Mouse (Mus musculus): ENCODE data around the gene S100a13. TPM values are rescaled to one million over a fixed set of nuclear protein-coding genes. Genes with fewer than 3 reads are reported as not detected.
A peak's percentile ranks its signal among the peaks of the same experiment; 100 is the strongest.

The S100a13 gene
- polyA plus RNA-seq, 1 experiment from 2014 or later, result 9.5 TPM

GRCm38 (mm10) chr3:90490696-90491256, 23.5 kb upstream of the S100a13 start, which contains the start of gene Snapin:
TSS of gene Snapin (minus strand) at chr3:90491033.
- peaks cover 13% of the 10 kb centered on the region for H3K4me1 ChIP-seq
- H3K4me3 ChIP-seq, result peak within 1 kb of the TSS; percentile 83
- DNase-seq (ENCODE audit: low spot score), result peak; percentile 96
- no peaks in the 10 kb centered on the region for H3K27me3 ChIP-seq (ENCODE audit: low read depth, poor library complexity, severe bottlenecking)
- 0% methylated on average over 37 of the region's 37 CpGs for WGBS
- peaks cover 53% of the 10 kb centered on the region for H3K36me3 ChIP-seq
- H3K27ac ChIP-seq (replicated peaks), result peak within 1 kb of the TSS; percentile 89
- H3K9me3 ChIP-seq (replicated peaks), result no peaks in the 10 kb centered on the region

GRCm38 (mm10) chr3:90491350-90491749, 22.9 kb upstream of the S100a13 start:
- WGBS, result 40% methylated on average over 2 of the region's 2 CpGs
- peaks cover 53% of the 10 kb centered on the region for H3K36me3 ChIP-seq

GRCm38 (mm10) chr3:90493831-90494540, 20.2 kb upstream of the S100a13 start:
- peaks cover 53% of the 10 kb centered on the region for H3K36me3 ChIP-seq
- no peak for DNase-seq (ENCODE audit: low spot score)

More at GRCm38 (mm10) chr3:90491350-90491749, 22.9 kb upstream of the S100a13 start:
- no peaks in the 10 kb centered on the region for H3K9me3 ChIP-seq (replicated peaks)
- peaks cover 13% of the 10 kb centered on the region for H3K4me1 ChIP-seq
- H3K27me3 ChIP-seq (ENCODE audit: low read depth, poor library complexity, severe bottlenecking), result no peaks in the 10 kb centered on the region
- DNase-seq (ENCODE audit: low spot score), result no peak
- H3K4me3 ChIP-seq, result no peak overlapping the region
- no peak overlapping the region for H3K27ac ChIP-seq (replicated peaks)

GRCm38 (mm10) chr3:90495850-90496525, 18.2 kb upstream of the S100a13 start:
- H3K27me3 ChIP-seq (ENCODE audit: low read depth, poor library complexity, severe bottlenecking), result no peaks in the 10 kb centered on the region
- DNase-seq (ENCODE audit: low spot score), result no peak
- H3K4me3 ChIP-seq, result no peak overlapping the region
- H3K27ac ChIP-seq (replicated peaks), result no peak overlapping the region
- H3K9me3 ChIP-seq (replicated peaks), result no peaks in the 10 kb centered on the region
- WGBS, result 92% methylated on average over 7 of the region's 7 CpGs
- H3K36me3 ChIP-seq, result peaks cover 65% of the 10 kb centered on the region
- H3K4me1 ChIP-seq, result no peaks in the 10 kb centered on the region

More at GRCm38 (mm10) chr3:90493831-90494540, 20.2 kb upstream of the S100a13 start:
- H3K4me1 ChIP-seq, result peaks cover 13% of the 10 kb centered on the region
- no peak overlapping the region for H3K4me3 ChIP-seq
- no peaks in the 10 kb centered on the region for H3K9me3 ChIP-seq (replicated peaks)
- no peak overlapping the region for H3K27ac ChIP-seq (replicated peaks)
- H3K27me3 ChIP-seq (ENCODE audit: low read depth, poor library complexity, severe bottlenecking), result no peaks in the 10 kb centered on the region
- 74% methylated on average over 4 of the region's 4 CpGs for WGBS

- no peaks in the 10 kb centered on the region for H3K27me3 ChIP-seq (ENCODE audit: low read depth, poor library complexity, severe bottlenecking)
- no peaks in the 10 kb centered on the region for H3K4me1 ChIP-seq
- H3K36me3 ChIP-seq, result peaks cover 81% of the 10 kb centered on the region
- DNase-seq (ENCODE audit: low spot score), result no peak
- no peak overlapping the region for H3K27ac ChIP-seq (replicated peaks)
- H3K9me3 ChIP-seq (replicated peaks), result no peaks in the 10 kb centered on the region
- no peak overlapping the region for H3K4me3 ChIP-seq
Observed at GRCm38 (mm10) chr3:90497597-90497996, 16.6 kb upstream of the S100a13 start.

GRCm38 (mm10) chr3:90503444-90503843, 10.8 kb upstream of the S100a13 start:
- Histone ChIP-seq H3K9me3 (replicated peaks) (no peaks in the 10 kb centered on the region), H3K4me1 (peaks cover 14% of the 10 kb centered on the region), H3K36me3 (peaks cover 93% of the 10 kb centered on the region), H3K4me3 (no peak overlapping the region), H3K27ac (replicated peaks) (no peak overlapping the region), H3K27me3 (ENCODE audit: low read depth, poor library complexity, severe bottlenecking) (no peaks in the 10 kb centered on the region)
- no peak for DNase-seq (ENCODE audit: low spot score)
- WGBS, result 82% methylated on average over 4 of the region's 4 CpGs

GRCm38 (mm10) chr3:90505216-90505615, 9.0 kb upstream of the S100a13 start:
- Histone ChIP-seq H3K27ac (replicated peaks) (no peak overlapping the region), H3K9me3 (replicated peaks) (no peaks in the 10 kb centered on the region), H3K27me3 (ENCODE audit: low read depth, poor library complexity, severe bottlenecking) (no peaks in the 10 kb centered on the region), H3K4me3 (no peak overlapping the region), H3K4me1 (peaks cover 17% of the 10 kb centered on the region), H3K36me3 (peaks cover 76% of the 10 kb centered on the region)
- no peak for DNase-seq (ENCODE audit: low spot score)
- WGBS, result 95% methylated on average over 5 of the region's 5 CpGs

- Histone ChIP-seq H3K9me3 (replicated peaks) (no peaks in the 10 kb centered on the region), H3K27me3 (ENCODE audit: low read depth, poor library complexity, severe bottlenecking) (0 out of 2 replicates have a peak, but pooled peaks cover 5% of the 10 kb centered on the region), H3K4me1 (peaks cover 17% of the 10 kb centered on the region), H3K4me3 (no peak overlapping the region), H3K36me3 (peaks cover 64% of the 10 kb centered on the region), H3K27ac (replicated peaks) (no peak overlapping the region)
- DNase-seq (ENCODE audit: low spot score), result no peak
- 93% methylated on average over 3 of the region's 3 CpGs for WGBS
Observed at GRCm38 (mm10) chr3:90506362-90506761, 7.9 kb upstream of the S100a13 start.

- peaks cover 44% of the 10 kb centered on the region for H3K36me3 ChIP-seq
- peak overlapping the region; percentile 100 for H3K27ac ChIP-seq (replicated peaks)
- WGBS, result 5% methylated on average over 20 of the region's 20 CpGs
- H3K27me3 ChIP-seq (ENCODE audit: low read depth, poor library complexity, severe bottlenecking), result peaks cover 24% of the 10 kb centered on the region
- H3K4me1 ChIP-seq, result peaks cover 20% of the 10 kb centered on the region
- H3K4me3 ChIP-seq, result peak overlapping the region; percentile 99
- no peak for DNase-seq (ENCODE audit: low spot score)
- H3K9me3 ChIP-seq (replicated peaks), result no peaks in the 10 kb centered on the region
Observed at GRCm38 (mm10) chr3:90508287-90508949, 5.8 kb upstream of the S100a13 start.

GRCm38 (mm10) chr3:90508950-90509746, 5.1 kb upstream of the S100a13 start, which contains the start of gene Chtop:
TSS of gene Chtop (minus strand) at chr3:90509498.
- H3K9me3 ChIP-seq (replicated peaks), result no peaks in the 10 kb centered on the region
- H3K27ac ChIP-seq (replicated peaks), result peak within 1 kb of the TSS; percentile 100
- under 1% methylated on average over 66 of the region's 66 CpGs for WGBS
- H3K4me1 ChIP-seq, result peaks cover 27% of the 10 kb centered on the region
- peak; percentile 99 for DNase-seq (ENCODE audit: low spot score)
- H3K27me3 ChIP-seq (ENCODE audit: low read depth, poor library complexity, severe bottlenecking), result peaks cover 31% of the 10 kb centered on the region
- H3K4me3 ChIP-seq, result peak within 1 kb of the TSS; percentile 99
- H3K36me3 ChIP-seq, result peaks cover 36% of the 10 kb centered on the region

GRCm38 (mm10) chr3:90509747-90510123, 4.5 kb upstream of the S100a13 start:
- peaks cover 30% of the 10 kb centered on the region for H3K36me3 ChIP-seq
- 25% methylated on average over 2 of the region's 2 CpGs for WGBS
- H3K27me3 ChIP-seq (ENCODE audit: low read depth, poor library complexity, severe bottlenecking), result peaks cover 37% of the 10 kb centered on the region
- H3K4me3 ChIP-seq, result peak overlapping the region; percentile 99
- DNase-seq (ENCODE audit: low spot score), result peak; percentile 34
- H3K4me1 ChIP-seq, result peaks cover 33% of the 10 kb centered on the region
- peak overlapping the region; percentile 100 for H3K27ac ChIP-seq (replicated peaks)
- H3K9me3 ChIP-seq (replicated peaks), result no peaks in the 10 kb centered on the region

GRCm38 (mm10) chr3:90512276-90512675, 2.0 kb upstream of the S100a13 start:
- Histone ChIP-seq H3K4me1 (peaks cover 36% of the 10 kb centered on the region), H3K36me3 (peaks cover 5% of the 10 kb centered on the region), H3K9me3 (replicated peaks) (no peaks in the 10 kb centered on the region), H3K4me3 (no peak overlapping the region), H3K27ac (replicated peaks) (no peak overlapping the region), H3K27me3 (ENCODE audit: low read depth, poor library complexity, severe bottlenecking) (peaks cover 54% of the 10 kb centered on the region)
- 83% methylated on average over 5 of the region's 5 CpGs for WGBS
- DNase-seq (ENCODE audit: low spot score), result no peak
